Mouse (Mus musculus): ENCODE data around the gene Gm49027. TPM values are rescaled to one million over a fixed set of nuclear protein-coding genes. Genes with fewer than 3 reads are reported as not detected.

Gm49027 gene
- polyA plus RNA-seq, 1 experiment = not detected

DNA sequence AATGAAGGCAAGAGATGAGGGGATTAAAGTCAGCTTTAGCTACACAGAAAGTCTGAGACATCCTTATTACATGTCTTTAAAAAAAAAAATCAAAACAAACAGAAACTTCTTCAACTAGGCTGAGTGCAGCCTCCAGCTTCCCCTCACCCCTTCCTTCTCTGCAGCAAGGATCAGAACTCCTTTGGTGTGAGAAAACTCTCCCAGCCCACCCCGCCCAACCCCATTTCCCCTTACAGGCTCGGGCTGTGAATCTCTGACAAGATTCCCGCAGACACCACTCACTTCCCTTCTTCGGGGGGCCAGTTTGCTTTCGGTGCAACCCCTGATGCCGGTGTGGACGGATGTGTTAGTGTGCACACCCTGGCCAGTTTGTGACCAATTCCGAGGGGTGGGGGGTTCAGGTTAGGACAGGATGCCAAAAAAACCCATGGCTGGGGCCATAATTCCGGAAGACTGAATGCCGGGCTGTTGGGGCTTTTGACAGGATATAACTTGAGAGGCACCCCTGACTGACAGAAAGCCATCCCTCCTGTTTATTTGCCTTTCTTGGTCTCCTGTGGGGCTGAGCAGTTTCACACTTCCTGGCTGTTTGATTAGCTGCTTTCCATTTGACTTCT lies 54.4 kb downstream of the Gm49027 start:
- no peaks in the 10 kb centered on the region for H3K9me3 ChIP-seq (ENCODE audit: control insufficient read depth, low read length)
- H3K36me3 ChIP-seq (ENCODE audit: control insufficient read depth) = no peaks in the 10 kb centered on the region
- peaks cover 20% of the 10 kb centered on the region for H3K27me3 ChIP-seq (ENCODE audit: control insufficient read depth)
- no peak for TF ChIP-seq TAL1 (IDR thresholded peaks at IDR 0.05; ENCODE audit: low read length)
- no peak for TF ChIP-seq GATA1 (IDR thresholded peaks at IDR 0.05; ENCODE audit: low read length)
- H3K4me1 ChIP-seq (ENCODE audit: control insufficient read depth) = no peaks in the 10 kb centered on the region
- H3K4me3 ChIP-seq (replicated peaks) = no peak overlapping the region

- H3K36me3 ChIP-seq (ENCODE audit: control insufficient read depth) = no peaks in the 10 kb centered on the region
- H3K4me3 ChIP-seq (replicated peaks) = no peak overlapping the region
- no peaks in the 10 kb centered on the region for H3K9me3 ChIP-seq (ENCODE audit: control insufficient read depth, low read length)
- H3K4me1 ChIP-seq (ENCODE audit: control insufficient read depth) = no peaks in the 10 kb centered on the region; the same call in 1 of the 2 replicates
- H3K27me3 ChIP-seq (ENCODE audit: control insufficient read depth) = peaks cover under 1% of the 10 kb centered on the region; the same call in 1 of the 2 replicates
- no peak for TF ChIP-seq TAL1 (IDR thresholded peaks at IDR 0.05; ENCODE audit: low read length)
- no peak for TF ChIP-seq GATA1 (IDR thresholded peaks at IDR 0.05; ENCODE audit: low read length)
These were observed 60.6 kb downstream of the Gm49027 start for GRCm38 (mm10) chr5:123464638-123465037.

Other genes with a start within 250 kb of the Gm49027 start
- gene Bcl7a, start 181.7 kb downstream of the Gm49027 start, polyA plus RNA-seq (2012) = 2.3 and 2.4 TPM in 2 replicates
- 0.03 and 0.09 TPM in 2 replicates for gene Mlxip, start 130.7 kb downstream of the Gm49027 start, polyA plus RNA-seq (2012)
- gene Lrrc43, start 36.2 kb downstream of the Gm49027 start, polyA plus RNA-seq (2012) = not detected in 2 replicates
- not detected in 2 replicates for gene Il31, start 36.0 kb downstream of the Gm49027 start, polyA plus RNA-seq (2012)
- not detected in 2 replicates for gene B3gnt4, start 15.0 kb downstream of the Gm49027 start, polyA plus RNA-seq (2012)
- 0.62 and 0.66 TPM in 2 replicates for gene Diablo, start 1.3 kb downstream of the Gm49027 start, polyA plus RNA-seq (2012)
- gene Vps33a, start 47.5 kb upstream of the Gm49027 start, polyA plus RNA-seq (2012) = 0.28 and 0.60 TPM in 2 replicates
- gene Clip1, start 159.1 kb upstream of the Gm49027 start, polyA plus RNA-seq (2012) = 0.92 and 1.1 TPM in 2 replicates
- 4.5 and 5.7 TPM in 2 replicates for gene Zcchc8, start 195.6 kb upstream of the Gm49027 start, polyA plus RNA-seq (2012)
- gene Rsrc2, start 223.9 kb upstream of the Gm49027 start, polyA plus RNA-seq (2012) = 1.4 and 1.7 TPM in 2 replicates
- gene Kntc1, start 224.2 kb upstream of the Gm49027 start, polyA plus RNA-seq (2012) = 0.95 and 1.2 TPM in 2 replicates